Mouse (Mus musculus): ENCODE measurements around the gene Bcl7a.

DNA sequence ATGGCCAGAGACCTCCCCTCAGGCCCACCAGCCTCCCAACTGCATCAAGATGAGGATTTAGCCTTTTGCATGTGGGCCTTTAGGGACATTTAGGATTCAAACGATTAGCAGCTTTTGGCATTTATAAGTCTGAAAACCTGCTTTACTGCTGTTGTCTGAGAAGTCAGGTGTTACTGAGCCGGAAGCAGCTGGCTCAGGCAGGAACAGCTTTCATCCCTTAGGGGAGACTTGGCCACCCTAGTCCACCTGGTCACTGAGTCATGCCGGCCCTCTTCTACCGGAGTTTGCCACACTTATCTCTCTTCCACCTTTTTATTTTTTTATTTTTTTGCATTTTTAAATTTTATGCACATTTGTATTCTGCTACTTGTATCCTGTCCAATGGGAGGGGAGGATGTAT lies 13.6 kb downstream of the Bcl7a start:
- TF ChIP-seq CTCF (IDR thresholded peaks at IDR 0.05; ENCODE audit: low read depth, low read length): no peak
- TF ChIP-seq POLR2A (IDR thresholded peaks at IDR 0.05; ENCODE audit: borderline replicate concordance, low read depth, low read length): no peak

Measured in bone marrow macrophage, adult 2 months (primary cell).